Mouse (Mus musculus) lung, postnatal 0 days (tissue): ENCODE data around the gene Ccdc187.

ENCODE experiments used
- CTCF ChIP-seq: IDR thresholded peaks from 2 replicates; pipeline ENCODE4 v1.5.1; 2016; ENCODE audit warnings: antibody characterized with exemption, mild to moderate bottlenecking
- EP300 ChIP-seq: IDR thresholded peaks from 2 replicates; pipeline ENCODE4 v1.6.1; 2016; ENCODE audit warnings: antibody characterized with exemption, mild to moderate bottlenecking, control low read depth

GRCm38 (mm10) chr2:26234771-26235170 is 59.6 kb downstream of the Ccdc187 start:
- TF ChIP-seq EP300 (no peak), CTCF (no peak)
